Mouse (Mus musculus) midbrain, embryonic 15.5 days (tissue): Measurements from ENCODE around the gene Akap13. TPM values are rescaled to one million over a fixed set of nuclear protein-coding genes. Genes with fewer than 3 reads are reported as not detected.

Source experiments
- ATAC-seq: fragments of 200-750 bp; cut with Nextera tagmentation; replicated peaks from 2 replicates; pipeline ENCODE4 v1.8.0; 2017; ENCODE audit warnings: moderate TSS enrichment
- H3K27ac ChIP-seq: fragments of 300-500 bp; sonication (generic); 2 replicates; pipeline ENCODE4 v1.5.1; 2015; ENCODE audit warnings: mild to moderate bottlenecking, inconsistent platforms
- H3K27me3 ChIP-seq: fragments of 300-500 bp; sonication (generic); replicated peaks from 2 replicates; pipeline ENCODE4 v1.6.1; 2015; ENCODE audit warnings: inconsistent platforms
- H3K36me3 ChIP-seq: fragments of 300-500 bp; sonication (generic); replicated peaks from 2 replicates; pipeline ENCODE4 v1.6.1; 2015; ENCODE audit warnings: inconsistent platforms
- H3K4me1 ChIP-seq: fragments of 300-500 bp; sonication (generic); 2 replicates; pipeline ENCODE4 v1.6.1; 2015; ENCODE audit warnings: inconsistent platforms
- H3K4me2 ChIP-seq: fragments of 300-500 bp; sonication (generic); 2 replicates; pipeline ENCODE4 v1.6.1; 2015; ENCODE audit warnings: inconsistent platforms, mild to moderate bottlenecking, moderate library complexity
- H3K4me3 ChIP-seq: fragments of 300-500 bp; sonication (generic); 2 replicates; pipeline ENCODE4 v1.5.1; 2015; ENCODE audit warnings: mild to moderate bottlenecking, inconsistent platforms
- H3K9ac ChIP-seq: fragments of 300-500 bp; sonication (generic); 2 replicates; pipeline ENCODE4 v1.6.1; 2015; ENCODE audit warnings: mild to moderate bottlenecking, inconsistent platforms
- H3K9me3 ChIP-seq: fragments of 300-500 bp; sonication (generic); 2 replicates; pipeline ENCODE4 v1.6.1; 2016; ENCODE audit warnings: inconsistent platforms
- WGBS: fragments of 180-500 bp; shearing (Covaris S2); methylation state at CpG from one replicate; pipeline ENCODE4 v1.1.7; 2015; ENCODE audit warnings: mixed read lengths; 5-methylcytosine and 5-hydroxymethylcytosine counted together
- polyA plus RNA-seq: library from polyadenylated mRNA; unstranded; fragments of >200 nt; fragmentation: Nextera tagmentation; extraction: Ambion mirVana; gene quantifications from 2 replicates; pipeline ENCODE4 v1.2.1, GENCODE M21; 2015

Gene Akap13
- polyA plus RNA-seq, result 14.3 and 16.1 TPM in 2 replicates

GRCm38 (mm10) chr7:75455223-75456151, at the start of gene Akap13:
TSS of gene Akap13 (plus strand) at chr7:75455534.
- peak within 1 kb of the TSS; percentile 85 for H3K9ac ChIP-seq
- WGBS, result under 1% methylated on average over 72 of the region's 94 CpGs
- peak within 1 kb of the TSS; percentile 94 for H3K4me2 ChIP-seq
- ATAC-seq, result peak; percentile 100
- H3K27ac ChIP-seq, result peak within 1 kb of the TSS; percentile 93
- peaks cover 15% of the 10 kb centered on the region for H3K4me1 ChIP-seq
- no peaks in the 10 kb centered on the region for H3K9me3 ChIP-seq
- peak within 1 kb of the TSS; percentile 93 for H3K4me3 ChIP-seq
- no peaks in the 10 kb centered on the region for H3K36me3 ChIP-seq
- H3K27me3 ChIP-seq, result no peaks in the 10 kb centered on the region

DNA sequence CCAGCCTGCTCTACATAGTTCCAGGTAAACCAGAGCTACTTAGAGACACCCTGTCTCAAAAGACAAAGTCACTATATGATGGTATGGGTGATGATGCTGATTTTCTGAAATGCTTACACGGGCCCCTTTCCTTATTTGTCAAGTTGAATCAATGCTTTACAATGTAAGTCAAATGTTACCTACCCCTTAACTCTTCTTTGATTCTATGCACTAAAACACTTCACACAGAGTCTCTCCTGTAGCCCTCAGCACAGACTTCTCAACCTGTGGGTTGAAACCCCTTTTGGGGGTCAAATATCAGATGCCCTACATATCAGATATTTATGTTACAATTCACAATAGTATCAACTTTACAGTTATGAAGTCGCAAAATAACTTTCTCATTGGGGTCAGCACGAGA, 44.7 kb upstream of the Akap13 start:
- no peaks in the 10 kb centered on the region for H3K9me3 ChIP-seq
- H3K27ac ChIP-seq, result no peak overlapping the region
- H3K4me2 ChIP-seq, result no peak overlapping the region
- H3K9ac ChIP-seq, result no peak overlapping the region
- ATAC-seq, result no peak
- no peaks in the 10 kb centered on the region for H3K4me1 ChIP-seq
- 92% methylated on average over 3 of the region's 3 CpGs for WGBS
- H3K36me3 ChIP-seq, result no peaks in the 10 kb centered on the region
- H3K4me3 ChIP-seq, result no peak overlapping the region
- H3K27me3 ChIP-seq, result no peaks in the 10 kb centered on the region

DNA sequence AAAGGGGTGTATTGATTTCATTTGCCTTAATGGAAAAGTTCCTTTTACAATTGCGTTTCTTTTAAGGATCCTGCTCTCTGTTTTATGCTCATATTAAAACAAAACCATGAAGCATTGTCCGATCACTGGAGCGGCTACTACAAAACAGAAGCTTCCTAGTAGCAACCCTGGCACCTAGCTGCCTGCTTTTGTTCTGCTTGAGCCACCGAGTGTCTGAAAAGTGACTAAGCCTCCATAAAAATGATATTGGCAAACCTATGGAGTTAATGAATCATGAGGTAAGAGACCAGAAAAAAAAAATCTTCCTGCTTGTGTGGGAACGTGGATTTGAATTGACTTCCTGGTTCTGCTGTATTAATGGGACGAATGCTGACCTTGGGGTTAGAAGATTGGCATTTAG, 44.1 kb upstream of the Akap13 start:
- Histone ChIP-seq H3K9ac (no peak overlapping the region), H3K27me3 (no peaks in the 10 kb centered on the region), H3K27ac (no peak overlapping the region), H3K4me2 (no peak overlapping the region), H3K9me3 (no peaks in the 10 kb centered on the region), H3K4me3 (no peak overlapping the region), H3K4me1 (no peaks in the 10 kb centered on the region), H3K36me3 (no peaks in the 10 kb centered on the region)
- no peak for ATAC-seq
- WGBS, result 80% methylated on average over 6 of the region's 6 CpGs

DNA sequence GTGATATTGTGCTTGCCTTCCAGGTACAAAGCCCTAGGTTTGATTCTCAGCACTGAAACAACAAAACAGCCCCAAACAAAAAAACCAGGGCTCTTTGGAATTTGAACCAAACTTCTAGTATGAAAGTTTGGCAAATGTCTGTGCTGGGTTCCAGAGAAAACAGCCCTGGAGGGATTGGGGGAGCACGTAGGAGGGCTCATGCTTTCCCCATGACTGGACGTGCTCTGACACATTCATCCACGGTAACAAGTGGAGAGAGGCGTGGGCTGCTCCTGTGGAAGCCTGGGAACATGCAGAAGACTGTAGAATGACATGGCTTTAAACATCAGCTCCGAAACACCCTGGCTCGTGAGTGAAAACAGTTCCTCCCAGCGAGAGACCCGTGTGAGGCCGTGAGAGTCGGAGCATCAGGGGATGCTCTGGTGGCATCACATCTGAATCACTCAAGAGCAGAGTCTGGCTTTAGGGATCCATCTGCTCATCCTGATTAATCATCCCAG, 43.3 kb upstream of the Akap13 start:
- no peak for ATAC-seq

DNA sequence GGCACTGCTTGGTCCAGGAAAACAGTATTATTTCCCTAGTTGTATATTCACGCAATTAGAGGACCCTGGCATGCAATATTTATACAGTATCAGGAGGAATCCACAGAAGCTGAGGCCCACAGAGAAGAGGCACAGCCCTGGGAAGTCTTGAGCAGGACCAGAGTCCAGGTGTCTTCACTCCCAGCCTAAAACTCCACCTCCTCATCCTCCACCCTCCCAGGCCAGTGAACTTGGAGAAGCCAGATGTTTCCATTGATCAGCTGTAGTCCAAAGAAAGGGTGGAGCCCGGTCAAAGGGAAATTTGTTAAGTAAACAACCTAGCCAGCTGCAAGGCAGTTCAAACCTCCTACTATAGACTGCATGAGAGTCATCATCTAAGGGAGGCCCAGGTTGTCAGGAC, 42.8 kb upstream of the Akap13 start:
- Histone ChIP-seq H3K36me3 (no peaks in the 10 kb centered on the region), H3K4me2 (no peak overlapping the region), H3K9ac (no peak overlapping the region), H3K4me1 (no peaks in the 10 kb centered on the region), H3K27ac (no peak overlapping the region), H3K27me3 (no peaks in the 10 kb centered on the region), H3K9me3 (no peaks in the 10 kb centered on the region), H3K4me3 (no peak overlapping the region)
- no peak for ATAC-seq
- WGBS, result 80% methylated on average over 2 of the region's 2 CpGs

More for the DNA sequence above, 43.3 kb upstream of the Akap13 start:
- no peak overlapping the region for H3K9ac ChIP-seq
- no peaks in the 10 kb centered on the region for H3K27me3 ChIP-seq
- H3K4me2 ChIP-seq, result no peak overlapping the region
- H3K36me3 ChIP-seq, result no peaks in the 10 kb centered on the region
- no peaks in the 10 kb centered on the region for H3K4me1 ChIP-seq
- WGBS, result 89% methylated on average over 10 of the region's 10 CpGs
- H3K4me3 ChIP-seq, result no peak overlapping the region
- no peak overlapping the region for H3K27ac ChIP-seq
- no peaks in the 10 kb centered on the region for H3K9me3 ChIP-seq

DNA sequence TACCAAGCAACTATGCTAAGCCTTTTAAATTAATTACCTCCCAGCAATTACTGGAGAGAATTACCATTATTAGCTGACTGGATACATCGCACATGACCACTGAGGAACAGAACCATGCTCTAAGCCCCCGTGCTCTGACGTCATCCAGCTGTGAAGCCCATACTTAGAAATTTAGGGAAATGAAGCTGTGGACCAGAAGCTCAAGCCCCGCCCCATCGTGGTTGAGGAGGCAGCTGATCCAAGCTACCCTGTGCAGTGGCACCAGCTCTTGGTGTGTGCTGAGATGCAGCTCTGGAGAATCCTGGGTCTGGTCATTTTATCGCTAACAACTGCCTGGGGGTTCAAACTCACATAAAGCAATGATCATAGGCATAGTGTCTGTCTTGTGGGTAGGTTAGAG, 41.4 kb upstream of the Akap13 start:
- no peak overlapping the region for H3K27ac ChIP-seq
- WGBS, result 38% methylated on average over 6 of the region's 6 CpGs
- no peak for ATAC-seq
- H3K9ac ChIP-seq, result no peak overlapping the region
- no peaks in the 10 kb centered on the region for H3K4me1 ChIP-seq
- H3K4me3 ChIP-seq, result no peak overlapping the region
- no peaks in the 10 kb centered on the region for H3K36me3 ChIP-seq
- no peaks in the 10 kb centered on the region for H3K27me3 ChIP-seq
- no peak overlapping the region for H3K4me2 ChIP-seq
- H3K9me3 ChIP-seq, result no peaks in the 10 kb centered on the region

GRCm38 (mm10) chr7:75414316-75414715, 41.0 kb upstream of the Akap13 start:
- WGBS, result 28% methylated on average over 3 of the region's 3 CpGs
- no peaks in the 10 kb centered on the region for H3K4me1 ChIP-seq
- H3K27ac ChIP-seq, result no peak overlapping the region
- no peak for ATAC-seq
- H3K36me3 ChIP-seq, result no peaks in the 10 kb centered on the region
- H3K4me2 ChIP-seq, result no peak overlapping the region
- no peak overlapping the region for H3K4me3 ChIP-seq
- no peaks in the 10 kb centered on the region for H3K9me3 ChIP-seq
- no peak overlapping the region for H3K9ac ChIP-seq
- H3K27me3 ChIP-seq, result no peaks in the 10 kb centered on the region

DNA sequence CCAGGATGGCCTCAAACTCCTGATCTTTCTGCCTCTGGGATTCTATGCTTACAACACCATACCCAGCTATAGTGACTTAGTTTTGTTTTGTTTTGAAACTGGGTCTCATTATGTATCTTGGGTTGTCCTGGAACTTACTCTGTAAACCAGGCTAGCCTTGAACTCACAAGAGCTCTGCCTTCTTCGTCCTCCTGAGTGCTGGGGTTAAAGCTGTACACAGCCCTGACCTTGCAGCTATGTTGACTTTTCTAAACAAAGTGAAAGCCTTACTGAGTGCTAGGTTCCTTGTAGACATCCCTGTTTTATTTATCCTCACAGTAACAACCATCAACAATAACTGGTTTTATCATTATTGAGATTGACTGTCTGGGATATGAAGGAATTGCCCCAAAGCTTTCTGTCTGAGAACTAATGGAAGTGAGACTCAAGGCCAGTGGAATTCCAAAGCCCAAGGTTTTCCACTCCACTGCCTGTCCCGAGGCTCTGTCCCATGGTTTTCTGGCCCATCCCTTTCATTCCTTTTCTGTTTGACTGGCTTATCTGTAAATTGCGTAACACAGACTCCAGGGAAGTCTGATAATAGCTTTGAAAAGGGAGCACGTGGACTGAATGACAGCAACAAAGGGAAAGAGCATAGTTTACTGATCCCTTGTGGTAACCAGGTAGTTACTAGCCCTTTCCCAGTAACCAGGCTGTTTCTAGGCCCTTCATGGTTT, 40.0 kb upstream of the Akap13 start:
- H3K9ac ChIP-seq, result no peak overlapping the region
- H3K4me2 ChIP-seq, result no peak overlapping the region
- H3K27me3 ChIP-seq, result no peaks in the 10 kb centered on the region
- no peaks in the 10 kb centered on the region for H3K9me3 ChIP-seq
- H3K27ac ChIP-seq, result no peak overlapping the region
- H3K4me3 ChIP-seq, result no peak overlapping the region
- ATAC-seq, result no peak
- H3K36me3 ChIP-seq, result no peaks in the 10 kb centered on the region
- H3K4me1 ChIP-seq, result no peaks in the 10 kb centered on the region
- 36% methylated on average over 4 of the region's 4 CpGs for WGBS

DNA sequence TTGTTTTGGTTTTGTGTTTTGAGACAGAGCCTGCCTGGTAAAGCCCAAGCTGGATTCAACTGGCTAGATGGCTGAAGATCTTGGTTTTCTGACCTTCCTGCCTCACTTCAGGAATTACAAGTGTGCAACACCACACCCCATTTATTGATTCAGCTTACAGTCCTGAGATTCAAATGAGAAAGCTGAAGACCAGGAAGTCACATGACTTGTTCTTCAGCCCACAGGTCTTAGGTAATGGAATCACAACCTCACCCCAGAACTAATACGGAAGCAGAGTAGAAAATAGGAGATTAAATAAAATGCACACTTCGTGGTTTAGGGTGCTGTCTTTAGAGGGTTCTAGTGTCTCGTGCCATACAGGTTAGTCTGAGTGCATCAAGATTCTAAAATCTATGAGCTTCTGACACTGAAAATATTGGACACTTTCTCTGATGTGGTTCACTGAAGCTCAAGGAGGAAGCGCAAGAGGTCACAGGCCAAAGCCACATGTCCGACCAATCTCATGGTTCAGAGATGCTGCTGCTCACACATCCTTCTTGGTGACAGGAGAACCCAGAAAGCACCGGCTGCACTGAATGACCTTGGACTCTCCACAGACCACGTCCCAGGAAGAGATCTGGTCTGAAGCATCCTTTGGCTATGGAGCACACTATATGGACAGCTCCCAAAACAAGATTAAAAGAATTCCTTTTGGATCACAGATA, 39.3 kb upstream of the Akap13 start:
- Histone ChIP-seq H3K9ac (no peak overlapping the region), H3K36me3 (no peaks in the 10 kb centered on the region), H3K4me2 (no peak overlapping the region), H3K27me3 (no peaks in the 10 kb centered on the region), H3K27ac (no peak overlapping the region), H3K4me1 (no peaks in the 10 kb centered on the region), H3K9me3 (no peaks in the 10 kb centered on the region), H3K4me3 (no peak overlapping the region)
- no peak for ATAC-seq
- 80% methylated on average over 7 of the region's 7 CpGs for WGBS

DNA sequence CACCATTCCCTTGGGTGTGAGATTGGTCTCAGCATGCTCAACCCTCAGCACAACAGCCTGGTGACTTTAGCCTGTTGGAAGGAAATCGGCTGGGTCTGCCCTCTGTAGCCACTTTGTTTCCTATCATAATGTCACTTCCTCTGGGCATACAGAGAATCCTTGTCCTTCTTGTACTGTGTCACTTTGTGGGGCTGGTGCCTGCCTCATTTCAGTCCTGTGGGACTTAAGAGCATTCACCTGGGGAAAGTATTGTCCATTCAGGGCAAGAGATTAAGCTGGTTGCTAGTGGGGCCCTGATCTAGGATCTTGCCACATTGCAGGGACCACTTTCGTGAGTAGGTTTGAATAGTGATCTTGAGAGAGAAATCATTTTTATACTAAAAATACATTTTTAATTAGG, 34.4 kb upstream of the Akap13 start:
- H3K27ac ChIP-seq, result no peak overlapping the region
- no peaks in the 10 kb centered on the region for H3K27me3 ChIP-seq
- no peak overlapping the region for H3K4me2 ChIP-seq
- WGBS, result 84% methylated on average over 2 of the region's 2 CpGs
- no peak for ATAC-seq
- H3K9me3 ChIP-seq, result no peaks in the 10 kb centered on the region
- no peaks in the 10 kb centered on the region for H3K36me3 ChIP-seq
- H3K9ac ChIP-seq, result no peak overlapping the region
- H3K4me3 ChIP-seq, result no peak overlapping the region
- no peaks in the 10 kb centered on the region for H3K4me1 ChIP-seq

DNA sequence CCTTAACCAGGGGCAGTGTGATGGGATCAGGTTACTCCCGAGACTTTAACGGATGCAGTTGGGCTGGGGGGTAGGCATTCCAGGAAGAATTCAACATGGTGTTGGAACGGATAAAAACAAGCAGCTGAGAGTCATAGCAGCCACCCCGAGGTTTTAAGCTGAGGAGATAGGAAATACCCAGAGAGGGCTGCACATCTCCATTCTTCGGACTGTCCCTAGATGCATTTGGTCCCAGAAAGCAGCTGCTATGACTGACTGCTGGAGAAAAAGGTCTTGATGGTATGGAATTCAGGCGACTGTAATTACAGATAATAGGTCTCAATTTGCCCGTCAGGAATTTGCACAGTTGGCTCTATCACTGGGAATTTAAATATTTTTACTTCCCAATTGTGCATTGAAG, 31.2 kb upstream of the Akap13 start:
- no peaks in the 10 kb centered on the region for H3K4me1 ChIP-seq
- H3K36me3 ChIP-seq, result no peaks in the 10 kb centered on the region
- H3K27me3 ChIP-seq, result no peaks in the 10 kb centered on the region
- WGBS, result 71% methylated on average over 7 of the region's 7 CpGs
- H3K4me3 ChIP-seq, result no peak overlapping the region
- H3K9ac ChIP-seq, result no peak overlapping the region
- H3K9me3 ChIP-seq, result no peaks in the 10 kb centered on the region
- H3K27ac ChIP-seq, result no peak overlapping the region
- ATAC-seq, result no peak
- H3K4me2 ChIP-seq, result no peak overlapping the region

GRCm38 (mm10) chr7:75427322-75427721, 28.0 kb upstream of the Akap13 start:
- 76% methylated on average over 4 of the region's 4 CpGs for whole genome bisulfite sequencing
- no peak overlapping the region for H3K27ac ChIP-seq
- no peak overlapping the region for H3K4me2 ChIP-seq
- H3K4me3 ChIP-seq, result no peak overlapping the region
- no peaks in the 10 kb centered on the region for H3K27me3 ChIP-seq
- no peaks in the 10 kb centered on the region for H3K36me3 ChIP-seq
- H3K4me1 ChIP-seq, result no peaks in the 10 kb centered on the region
- no peak for ATAC-seq
- H3K9me3 ChIP-seq, result no peaks in the 10 kb centered on the region
- H3K9ac ChIP-seq, result no peak overlapping the region
